Mouse (Mus musculus) heart, adult 2 months (tissue): ENCODE results near the gene Bnipl.

Experiments
- CTCF ChIP-seq: fragments of 200-600 bp; IDR thresholded peaks from 2 replicates; pipeline ENCODE4 v1.8.1; 2022; ENCODE audit warnings: antibody characterized with exemption, mild to moderate bottlenecking, moderate library complexity
- EP300 ChIP-seq: fragments of 200-500 bp; IDR thresholded peaks from 2 replicates; pipeline ENCODE4 v1.6.1; 2011; ENCODE audit warnings: low read depth, low read length, control low read depth; ENCODE audit not compliant: insufficient read depth
- POLR2A ChIP-seq: fragments of 200-500 bp; IDR thresholded peaks from 2 replicates; pipeline ENCODE4 v1.6.1; 2011; ENCODE audit warnings: mild to moderate bottlenecking, low read depth, low read length, control low read depth; ENCODE audit not compliant: insufficient read depth

GRCm38 (mm10) chr3:95239971-95240370, 11.0 kb downstream of the Bnipl start:
- no peak for TF ChIP-seq CTCF
- TF ChIP-seq EP300: no peak
- TF ChIP-seq POLR2A: no peak
